Mouse (Mus musculus): ENCODE measurements around the gene Stat2. TPM values are rescaled to one million over a fixed set of nuclear protein-coding genes. Genes with fewer than 3 reads are reported as not detected.

The Stat2 gene
- polyA plus RNA-seq (2016; fragmentation: Nextera tagmentation; extraction: Ambion mirVana) = 23.8 and 24.1 TPM in 2 replicates

- H3K4me2 ChIP-seq (replicated peaks) = peak within 1 kb of the TSS; percentile 59
- ATAC-seq (ENCODE audit: low FRiP score, low read depth) = peak; percentile 99
- no peaks in the 10 kb centered on the region for H3K9me3 ChIP-seq
- peak within 1 kb of the TSS; percentile 76 for H3K27ac ChIP-seq (replicated peaks)
- H3K36me3 ChIP-seq = no peaks in the 10 kb centered on the region
- H3K4me3 ChIP-seq = peak within 1 kb of the TSS; percentile 71
- peak within 1 kb of the TSS; percentile 72 for H3K9ac ChIP-seq (replicated peaks)
- 1% methylated on average over 43 of the region's 43 CpGs for WGBS
- H3K4me1 ChIP-seq = peaks cover 3% of the 10 kb centered on the region; the same call in 1 of the 2 replicates
- no peaks in the 10 kb centered on the region; the same call in 1 of the 2 replicates for H3K27me3 ChIP-seq
These were observed at the start of gene Stat2 for GRCm38 (mm10) chr10:128270287-128270841. Stat2 (plus strand) TSS chr10:128270559.

DNA sequence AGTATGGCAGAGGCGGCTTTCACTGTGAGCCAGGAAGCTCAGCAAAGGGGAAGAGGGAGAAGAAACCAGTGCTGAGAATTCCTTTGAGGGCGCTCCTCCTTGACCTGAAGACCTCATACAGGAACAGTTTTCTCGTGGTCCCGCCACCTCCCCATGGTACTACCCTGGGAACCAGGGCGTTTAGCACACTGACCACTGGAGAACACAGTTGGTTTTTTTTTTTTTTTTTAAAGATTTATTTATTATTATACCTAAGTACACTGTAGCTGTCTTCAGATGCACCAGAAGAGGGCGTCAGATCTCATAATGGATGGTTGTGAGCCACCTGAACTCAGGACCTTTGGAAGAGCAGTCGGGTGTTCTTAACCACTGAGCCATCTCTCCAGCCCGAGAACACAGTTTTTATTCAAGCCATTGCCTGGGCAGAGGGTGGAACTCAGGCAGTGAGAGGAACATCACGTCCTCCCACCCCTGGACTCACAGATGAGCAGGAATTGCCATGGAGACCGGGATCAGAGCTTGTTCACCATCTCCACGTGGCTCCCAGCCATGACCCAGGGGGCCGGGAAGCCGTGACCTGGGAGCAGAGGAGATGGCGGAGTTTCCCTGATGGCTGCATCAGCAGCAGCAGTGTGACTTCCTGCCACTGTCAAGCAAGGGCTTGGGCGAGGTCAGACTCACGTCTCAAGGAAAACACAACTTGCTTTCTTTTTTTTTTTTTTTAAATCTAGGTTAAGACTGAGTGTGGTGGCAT, 48.6 kb upstream of the Stat2 start:
- H3K4me2 ChIP-seq (replicated peaks) = no peak overlapping the region
- 64% methylated on average over 16 of the region's 16 CpGs for WGBS
- no peak overlapping the region for H3K4me3 ChIP-seq
- H3K9me3 ChIP-seq = no peaks in the 10 kb centered on the region
- H3K4me1 ChIP-seq = peaks cover 14% of the 10 kb centered on the region
- ATAC-seq (ENCODE audit: low FRiP score, low read depth) = no peak
- H3K27me3 ChIP-seq = no peaks in the 10 kb centered on the region
- H3K9ac ChIP-seq (replicated peaks) = no peak overlapping the region
- no peak overlapping the region for H3K27ac ChIP-seq (replicated peaks)
- no peaks in the 10 kb centered on the region for H3K36me3 ChIP-seq

- Histone ChIP-seq H3K27ac (replicated peaks) (no peak overlapping the region), H3K27me3 (no peaks in the 10 kb centered on the region), H3K4me1 (peaks cover 14% of the 10 kb centered on the region), H3K9ac (replicated peaks) (no peak overlapping the region), H3K36me3 (no peaks in the 10 kb centered on the region), H3K4me3 (no peak overlapping the region), H3K9me3 (no peaks in the 10 kb centered on the region), H3K4me2 (replicated peaks) (no peak overlapping the region)
- WGBS = 39% methylated on average over 5 of the region's 5 CpGs
- no peak for ATAC-seq (ENCODE audit: low FRiP score, low read depth)
These were observed 45.3 kb upstream of the Stat2 start for GRCm38 (mm10) chr10:128225064-128225463.

GRCm38 (mm10) chr10:128225538-128225937, 44.8 kb upstream of the Stat2 start, which contains the start of gene Mip:
Mip (plus strand) TSS chr10:128225838.
- no peaks in the 10 kb centered on the region for H3K27me3 ChIP-seq
- whole genome bisulfite sequencing = 32% methylated on average over 4 of the region's 4 CpGs
- H3K4me1 ChIP-seq = peaks cover 14% of the 10 kb centered on the region
- no peak for ATAC-seq (ENCODE audit: low FRiP score, low read depth)
- no peak within 1 kb of the TSS for H3K4me3 ChIP-seq
- H3K9me3 ChIP-seq = no peaks in the 10 kb centered on the region
- no peak within 1 kb of the TSS for H3K4me2 ChIP-seq (replicated peaks)
- H3K9ac ChIP-seq (replicated peaks) = no peak within 1 kb of the TSS
- no peaks in the 10 kb centered on the region for H3K36me3 ChIP-seq
- H3K27ac ChIP-seq (replicated peaks) = no peak within 1 kb of the TSS

DNA sequence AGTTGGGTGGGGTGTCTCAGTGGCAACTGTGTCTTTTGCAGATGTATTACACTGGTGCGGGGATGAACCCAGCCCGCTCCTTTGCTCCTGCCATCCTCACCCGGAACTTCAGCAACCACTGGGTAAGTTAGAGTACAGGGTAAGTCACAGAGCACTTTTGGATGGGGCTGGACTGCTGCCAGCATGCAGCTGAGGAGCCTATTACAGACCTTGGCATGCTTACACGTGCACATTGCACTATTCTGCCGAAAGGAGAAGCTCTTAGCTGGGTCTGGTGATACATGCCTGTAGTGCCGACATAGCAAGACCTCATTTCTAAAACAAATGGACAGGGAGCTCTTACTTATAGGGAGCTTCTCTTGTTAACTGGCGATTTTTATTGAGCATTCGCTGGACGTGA, 42.8 kb upstream of the Stat2 start:
- Histone ChIP-seq H3K36me3 (no peaks in the 10 kb centered on the region), H3K4me3 (no peak overlapping the region), H3K9me3 (no peaks in the 10 kb centered on the region), H3K27ac (replicated peaks) (no peak overlapping the region), H3K4me2 (replicated peaks) (no peak overlapping the region), H3K9ac (replicated peaks) (no peak overlapping the region), H3K27me3 (no peaks in the 10 kb centered on the region), H3K4me1 (peaks cover 19% of the 10 kb centered on the region)
- 84% methylated on average over 9 of the region's 9 CpGs for WGBS
- no peak for ATAC-seq (ENCODE audit: low FRiP score, low read depth)

GRCm38 (mm10) chr10:128228009-128228408, 42.4 kb upstream of the Stat2 start:
- whole genome bisulfite sequencing = 93% methylated on average over 8 of the region's 8 CpGs
- no peak overlapping the region for H3K4me2 ChIP-seq (replicated peaks)
- no peak overlapping the region for H3K4me3 ChIP-seq
- ATAC-seq (ENCODE audit: low FRiP score, low read depth) = no peak
- no peaks in the 10 kb centered on the region for H3K27me3 ChIP-seq
- H3K9ac ChIP-seq (replicated peaks) = no peak overlapping the region
- H3K4me1 ChIP-seq = peaks cover 22% of the 10 kb centered on the region
- H3K27ac ChIP-seq (replicated peaks) = no peak overlapping the region
- H3K9me3 ChIP-seq = no peaks in the 10 kb centered on the region
- H3K36me3 ChIP-seq = no peaks in the 10 kb centered on the region

DNA sequence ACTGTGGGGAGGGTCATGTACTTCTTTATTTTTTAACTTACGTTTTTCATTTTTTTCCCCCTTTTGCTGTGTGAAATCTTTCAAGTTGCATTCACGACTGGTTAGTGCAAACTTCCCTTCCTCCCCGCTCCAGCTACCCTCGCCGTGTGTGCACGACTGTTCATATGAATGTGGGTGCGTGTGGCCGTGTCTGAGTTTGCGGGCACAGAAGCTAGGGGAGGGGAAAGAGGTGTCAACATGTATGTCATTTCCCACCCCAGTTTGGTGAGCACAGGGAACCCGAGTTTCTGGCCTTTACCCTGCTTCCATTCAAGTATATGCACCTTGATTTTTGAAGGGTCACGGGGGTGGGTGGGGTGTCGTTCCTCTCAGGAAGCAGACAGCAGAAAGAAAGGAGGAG, 39.8 kb upstream of the Stat2 start:
- WGBS = 86% methylated on average over 12 of the region's 12 CpGs
- Histone ChIP-seq H3K9me3 (no peaks in the 10 kb centered on the region), H3K27me3 (no peaks in the 10 kb centered on the region), H3K4me2 (replicated peaks) (no peak overlapping the region), H3K27ac (replicated peaks) (no peak overlapping the region), H3K4me1 (peaks cover 19% of the 10 kb centered on the region), H3K4me3 (no peak overlapping the region), H3K36me3 (no peaks in the 10 kb centered on the region), H3K9ac (replicated peaks) (no peak overlapping the region)
- ATAC-seq (ENCODE audit: low FRiP score, low read depth) = no peak

DNA sequence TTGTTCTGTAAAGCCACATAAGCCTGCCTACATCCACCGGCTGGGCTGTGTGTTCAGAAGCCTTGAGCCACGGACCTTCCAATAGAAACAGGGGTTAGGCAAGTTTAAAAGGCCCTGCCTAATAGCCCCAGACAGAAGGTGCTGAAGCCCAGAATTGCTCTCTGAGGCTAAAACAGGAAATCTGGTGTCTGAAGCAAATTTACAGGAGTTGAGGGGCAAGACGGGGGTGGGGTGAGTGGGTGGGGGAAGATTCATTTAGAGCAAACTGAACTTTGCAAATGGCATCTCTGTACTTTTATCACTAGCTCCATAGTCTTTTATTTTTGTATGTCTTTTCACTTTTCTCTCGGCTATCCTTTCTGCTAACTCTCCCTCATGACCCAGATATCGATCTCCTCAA, 39.2 kb upstream of the Stat2 start:
- no peak for ATAC-seq (ENCODE audit: low FRiP score, low read depth)

DNA sequence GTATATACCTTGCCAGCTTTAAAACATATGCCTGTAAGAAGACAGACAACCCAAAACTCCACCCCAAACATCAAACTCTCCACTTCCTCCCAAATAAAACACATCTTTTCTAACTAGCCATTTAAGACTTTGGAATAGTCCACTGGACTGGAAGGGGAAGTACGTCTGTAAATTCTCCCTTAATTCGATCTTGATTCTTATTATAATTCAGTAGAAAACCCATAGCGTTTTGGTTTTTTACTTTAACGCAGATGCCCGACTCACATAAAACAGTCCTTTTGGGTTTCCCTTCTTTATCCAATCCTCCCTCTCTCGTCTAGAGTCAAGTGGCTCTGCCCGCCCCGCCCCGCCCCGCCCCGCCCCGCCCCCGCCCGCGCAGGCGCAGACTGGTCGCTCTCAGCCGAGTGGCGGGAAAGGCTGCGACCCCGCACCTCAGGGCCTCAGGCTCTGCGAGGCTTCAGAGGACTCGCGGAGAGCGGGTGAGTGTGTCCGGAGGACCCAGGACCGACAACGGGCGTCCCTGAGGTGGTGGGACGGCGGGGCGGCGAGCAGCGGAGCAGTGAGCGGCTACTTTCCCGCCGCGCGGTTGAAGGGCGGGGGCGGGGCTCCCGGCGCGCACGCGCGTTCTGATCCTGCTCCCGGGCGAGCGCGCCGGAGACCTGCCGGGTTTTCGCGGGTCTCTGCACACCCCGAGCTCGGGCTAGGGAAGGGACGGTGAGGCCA, 38.5 kb upstream of the Stat2 start, which contains the start of gene Timeless:
Gene Timeless (plus strand): TSS at position 369 of the 723 bp plus-strand sequence.
- Histone ChIP-seq H3K4me3 (peak within 1 kb of the TSS; percentile 77), H3K36me3 (no peaks in the 10 kb centered on the region), H3K27ac (replicated peaks) (peak within 1 kb of the TSS; percentile 92), H3K4me2 (replicated peaks) (peak within 1 kb of the TSS; percentile 57), H3K27me3 (no peaks in the 10 kb centered on the region), H3K9ac (replicated peaks) (peak within 1 kb of the TSS; percentile 63), H3K4me1 (peaks cover 20% of the 10 kb centered on the region), H3K9me3 (no peaks in the 10 kb centered on the region)
- WGBS = under 1% methylated on average over 56 of the region's 58 CpGs
- ATAC-seq (ENCODE audit: low FRiP score, low read depth) = peak; percentile 92

More for the DNA sequence above, 39.2 kb upstream of the Stat2 start:
- Histone ChIP-seq H3K27ac (replicated peaks) (peak overlapping the region; percentile 92; the same call in 1 of the 2 replicates), H3K9me3 (no peaks in the 10 kb centered on the region), H3K36me3 (no peaks in the 10 kb centered on the region), H3K4me2 (replicated peaks) (peak overlapping the region; percentile 57), H3K4me1 (peaks cover 17% of the 10 kb centered on the region), H3K9ac (replicated peaks) (peak overlapping the region; percentile 63), H3K27me3 (no peaks in the 10 kb centered on the region), H3K4me3 (peak overlapping the region; percentile 77)
- WGBS = 13% methylated on average over 5 of the region's 5 CpGs

GRCm38 (mm10) chr10:128232420-128232985, 37.9 kb upstream of the Stat2 start:
- H3K9ac ChIP-seq (replicated peaks) = peak overlapping the region; percentile 63
- peak overlapping the region; percentile 92 for H3K27ac ChIP-seq (replicated peaks)
- under 1% methylated on average over 14 of the region's 14 CpGs for WGBS
- H3K4me3 ChIP-seq = peak overlapping the region; percentile 77
- peak; percentile 18 for ATAC-seq (ENCODE audit: low FRiP score, low read depth)
- no peaks in the 10 kb centered on the region for H3K27me3 ChIP-seq
- H3K9me3 ChIP-seq = no peaks in the 10 kb centered on the region
- H3K36me3 ChIP-seq = no peaks in the 10 kb centered on the region
- H3K4me1 ChIP-seq = peaks cover 20% of the 10 kb centered on the region
- H3K4me2 ChIP-seq (replicated peaks) = peak overlapping the region; percentile 57

GRCm38 (mm10) chr10:128236321-128236720, 34.0 kb upstream of the Stat2 start:
- no peak for ATAC-seq (ENCODE audit: low FRiP score, low read depth)
- Histone ChIP-seq H3K4me3 (no peak overlapping the region), H3K9ac (replicated peaks) (no peak overlapping the region), H3K4me1 (peaks cover 20% of the 10 kb centered on the region), H3K4me2 (replicated peaks) (no peak overlapping the region), H3K9me3 (no peaks in the 10 kb centered on the region), H3K27ac (replicated peaks) (no peak overlapping the region), H3K36me3 (peaks cover 19% of the 10 kb centered on the region), H3K27me3 (no peaks in the 10 kb centered on the region)
- WGBS = 36% methylated on average over 4 of the region's 4 CpGs
